Mouse (Mus musculus) right cerebral cortex, postnatal 14 days (tissue): ENCODE data around the gene Dennd1a.

Experiments
- DNase-seq: peaks from one replicate; pipeline ENCODE4 v3.0.0; 2022

Gene Dennd1a

DNA sequence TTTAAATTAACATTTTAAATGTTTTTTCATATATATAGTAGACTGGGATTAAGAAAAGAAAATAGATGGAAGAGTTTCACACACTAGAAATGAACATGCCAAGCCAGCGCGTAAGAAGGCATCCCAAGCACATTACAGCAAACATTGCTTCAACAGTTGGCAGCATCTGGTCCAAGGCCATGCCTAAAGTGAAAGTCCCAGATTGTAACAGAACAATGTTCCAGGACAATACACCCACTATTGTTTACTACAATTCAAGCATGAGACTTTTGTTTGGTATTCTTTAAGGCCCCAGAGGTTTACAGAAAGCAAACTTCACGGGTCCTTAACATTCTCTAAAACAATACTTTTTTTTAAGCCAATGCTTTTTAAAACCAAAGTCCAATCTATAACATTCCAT, 124.7 kb downstream of the Dennd1a start:
- DNase-seq = no peak

DNA sequence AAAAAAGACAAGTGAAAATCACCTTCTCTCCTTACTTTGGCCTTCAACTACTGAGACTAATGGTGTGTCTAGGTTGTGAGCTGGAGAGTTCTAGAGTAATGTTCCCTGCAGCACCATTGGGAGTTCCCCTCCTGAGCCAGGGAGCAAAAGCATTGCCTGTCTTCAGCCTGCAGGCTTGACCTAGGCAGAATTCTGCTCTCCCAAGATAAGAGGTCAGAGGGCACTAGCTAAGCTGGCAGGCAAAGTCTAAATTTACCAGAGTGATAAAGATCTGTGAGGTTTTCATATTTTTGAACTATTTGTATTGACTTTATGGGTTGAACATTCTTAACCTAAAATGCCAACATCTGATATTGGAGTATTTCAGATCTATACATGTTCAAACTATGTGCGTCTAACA, 125.7 kb downstream of the Dennd1a start:
- no peak for DNase-seq

DNA sequence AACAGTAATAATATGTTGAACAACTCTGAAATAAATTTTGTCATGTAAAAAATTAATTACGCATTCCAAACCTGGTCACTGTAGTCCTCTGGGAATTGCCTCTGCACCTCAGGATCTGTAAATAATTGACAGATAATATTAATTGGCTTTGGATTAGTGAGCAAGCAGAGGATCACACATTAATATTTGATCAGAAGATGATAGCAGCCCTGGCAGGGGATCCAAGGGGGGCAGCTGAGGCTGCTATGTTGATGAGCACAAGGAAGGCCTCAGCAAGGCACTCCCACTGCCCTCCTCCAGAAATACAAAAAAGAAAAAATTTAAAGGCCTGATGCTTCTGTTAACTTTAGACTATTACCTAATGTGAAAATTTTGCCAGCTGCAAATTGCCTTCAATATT, 127.5 kb downstream of the Dennd1a start:
- DNase-seq = no peak

DNA sequence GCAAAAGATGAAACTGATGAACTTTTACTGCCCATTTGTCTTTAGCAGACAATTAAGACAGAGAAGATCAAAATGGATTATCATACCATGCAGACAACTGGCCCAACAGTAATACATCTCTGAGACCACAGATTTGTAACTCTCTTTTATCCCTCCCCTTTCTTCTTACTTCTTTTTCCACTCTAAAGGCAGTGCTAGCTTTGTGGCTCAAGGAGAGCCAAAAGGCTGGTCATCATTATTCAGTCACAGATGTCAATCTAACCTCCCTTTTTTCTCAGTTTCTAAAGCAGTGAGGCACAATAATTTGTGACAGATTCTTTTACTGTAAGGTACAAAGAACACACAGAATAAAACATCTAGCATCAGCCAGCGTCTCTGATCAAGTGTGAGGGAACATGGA, 130.2 kb downstream of the Dennd1a start:
- DNase-seq = no peak

DNA sequence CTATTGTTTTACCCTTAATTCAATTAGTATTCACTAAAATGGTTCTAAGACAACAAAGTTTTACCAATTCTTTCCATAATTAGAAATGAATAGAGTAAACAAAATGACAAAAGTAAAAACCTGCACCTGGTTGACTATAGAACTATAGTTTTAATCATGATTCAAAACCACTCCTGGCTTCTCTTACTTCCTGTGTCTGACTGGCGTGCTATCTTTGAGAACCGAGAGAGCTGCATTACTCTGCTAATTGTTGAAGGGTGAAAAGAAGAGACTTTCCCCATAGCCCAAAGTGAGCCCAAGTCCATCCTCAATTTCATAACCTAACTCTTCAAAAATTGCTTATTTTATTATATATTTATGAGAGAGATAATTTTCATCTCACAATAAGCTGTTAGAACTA, 131.2 kb downstream of the Dennd1a start:
- no peak for DNase-seq

DNA sequence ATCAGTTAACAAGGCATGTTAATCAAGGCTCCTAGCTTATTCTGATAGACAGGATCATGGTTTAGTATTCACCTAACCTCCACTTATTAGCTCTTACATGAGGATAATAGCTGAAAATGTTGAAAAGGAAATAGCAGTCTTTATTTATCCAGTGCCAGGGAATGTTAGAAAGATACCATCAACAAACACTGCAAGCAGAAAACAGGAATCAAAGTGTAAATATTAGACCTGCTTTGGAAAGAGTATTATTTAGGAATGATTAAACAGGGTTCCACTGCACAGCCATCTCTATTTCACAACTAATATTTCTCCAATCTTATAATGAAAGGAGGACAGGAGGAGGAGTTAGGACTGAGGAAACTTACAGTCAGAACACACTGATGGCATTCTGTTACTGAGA, 142.4 kb downstream of the Dennd1a start:
- DNase-seq = no peak

DNA sequence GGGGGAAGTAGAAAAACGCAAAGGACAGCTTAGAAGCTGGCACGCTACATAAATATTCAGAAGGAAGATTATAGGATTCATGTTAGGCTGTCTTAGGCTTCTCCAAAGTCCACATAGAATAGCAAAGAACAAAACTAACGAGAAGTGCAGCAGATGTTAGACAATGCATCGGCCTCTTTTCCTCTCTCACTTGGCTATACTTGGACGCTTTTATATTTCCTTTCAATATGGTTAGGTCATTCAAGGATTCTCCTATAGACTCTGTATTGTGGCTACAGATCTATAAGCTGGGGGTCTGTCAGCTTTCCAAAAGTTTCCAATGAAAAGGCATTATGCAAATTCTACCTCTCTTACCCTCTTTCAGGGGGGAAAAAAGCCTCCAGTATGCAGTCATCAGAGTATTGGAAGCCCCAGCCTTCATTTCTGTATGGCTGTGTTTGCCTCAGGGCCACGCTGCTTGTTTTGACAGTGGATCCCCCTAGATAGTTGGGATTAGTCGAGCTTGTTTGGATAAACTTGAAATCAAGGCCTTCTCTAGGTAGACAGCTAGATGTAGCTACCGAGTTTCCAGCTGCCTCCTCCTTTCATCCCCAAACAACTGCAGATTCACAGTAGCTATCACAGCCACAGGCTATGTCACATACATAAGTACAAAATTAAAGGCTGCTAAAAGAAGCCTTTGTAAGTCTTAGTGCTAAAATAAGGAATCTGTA, 143.0 kb downstream of the Dennd1a start:
- DNase-seq = no peak

DNA sequence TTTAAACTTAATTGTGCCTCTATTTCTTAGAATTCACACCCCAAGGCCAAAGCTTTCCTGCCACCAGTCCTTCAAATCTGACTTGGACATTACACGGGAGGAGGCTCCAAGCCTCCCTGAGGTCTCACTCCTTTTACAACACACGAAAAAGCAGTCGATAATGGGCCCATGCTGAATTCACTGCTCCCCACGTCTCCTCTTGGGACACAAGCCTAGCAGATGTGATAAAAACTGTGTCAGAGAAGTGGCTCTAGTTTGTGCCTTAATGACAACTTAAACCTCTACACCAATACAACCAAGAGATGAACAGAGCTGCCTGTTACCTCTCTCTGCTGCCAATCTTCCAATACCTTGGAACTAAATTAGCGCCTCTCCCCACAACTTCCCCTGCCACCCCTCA, 144.3 kb downstream of the Dennd1a start:
- DNase-seq = no peak

DNA sequence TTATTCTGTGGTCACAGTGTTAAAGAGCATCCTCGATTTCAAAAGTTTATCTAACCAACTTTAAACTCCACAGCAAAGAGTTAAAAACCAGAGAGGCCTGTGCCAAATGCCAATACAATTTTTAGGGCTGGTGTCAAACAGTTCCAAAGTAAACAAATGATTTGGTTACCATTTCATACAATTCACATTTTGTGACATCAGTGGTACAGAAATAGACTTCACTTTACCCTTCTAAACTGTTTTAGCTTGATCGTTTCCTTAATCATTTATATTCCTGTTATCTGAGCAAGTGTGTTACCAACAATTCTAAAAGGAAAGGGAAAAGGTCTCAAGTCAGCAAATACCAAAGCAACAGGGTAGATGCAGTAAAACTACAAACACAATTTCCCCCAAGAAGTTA, 145.0 kb downstream of the Dennd1a start:
- no peak for DNase-seq

DNA sequence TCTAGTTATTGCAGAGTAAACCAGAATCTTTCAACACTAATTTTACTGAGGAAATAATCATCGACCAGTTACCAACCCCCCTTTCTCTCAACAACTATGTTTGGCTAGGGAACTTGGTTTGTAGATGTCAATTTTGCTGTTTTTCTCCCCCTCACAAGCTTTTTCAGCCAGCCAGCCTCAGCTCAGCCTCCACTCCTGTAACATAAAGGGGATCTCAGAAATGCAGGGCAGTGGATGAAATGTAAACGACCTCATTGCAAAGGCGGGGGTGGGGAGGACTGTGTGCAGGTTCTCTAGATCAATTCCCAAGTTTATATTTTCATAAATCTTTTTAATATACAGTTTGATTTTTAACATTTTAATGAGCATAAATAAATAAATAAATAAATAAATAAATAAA, 147.7 kb downstream of the Dennd1a start:
- DNase-seq = no peak

DNA sequence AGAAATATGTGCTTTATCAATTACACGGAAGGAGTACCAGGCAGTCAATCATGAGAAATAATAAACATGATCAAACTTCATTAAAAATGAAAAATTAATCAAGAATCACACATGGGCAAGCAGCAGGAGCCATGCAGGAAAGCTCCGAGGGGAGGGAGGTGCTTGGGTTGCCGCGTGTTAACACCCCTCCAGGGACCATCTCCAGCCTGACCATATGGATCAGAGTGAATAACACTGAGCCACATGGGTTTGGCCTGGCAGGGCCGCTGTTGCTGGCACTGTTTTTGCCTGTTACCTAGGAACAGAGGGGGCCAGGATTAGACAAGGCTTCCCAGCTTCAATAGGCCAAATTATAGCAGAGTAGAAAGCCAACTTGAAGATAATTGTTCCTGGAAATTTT, 150.1 kb downstream of the Dennd1a start:
- no peak for DNase-seq

DNA sequence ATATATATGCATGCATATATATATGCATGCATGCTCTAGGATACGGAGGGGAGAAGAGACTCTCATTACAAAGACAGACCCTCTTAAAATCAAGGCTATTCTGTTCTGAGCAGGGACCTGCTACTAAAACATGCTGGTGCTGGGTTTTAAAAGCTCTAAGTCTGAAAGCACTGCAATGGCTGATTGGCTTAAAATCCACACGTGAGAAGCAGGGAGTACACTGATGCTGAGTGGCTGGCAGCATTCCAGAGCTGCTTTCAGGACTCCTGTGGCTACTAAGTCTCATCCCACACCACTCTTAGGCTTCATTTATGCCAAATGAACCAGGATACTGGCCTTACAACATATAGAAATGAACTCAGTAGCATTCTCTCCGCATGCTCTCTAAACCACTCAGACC, 151.8 kb downstream of the Dennd1a start:
- DNase-seq = peak; percentile 13

DNA sequence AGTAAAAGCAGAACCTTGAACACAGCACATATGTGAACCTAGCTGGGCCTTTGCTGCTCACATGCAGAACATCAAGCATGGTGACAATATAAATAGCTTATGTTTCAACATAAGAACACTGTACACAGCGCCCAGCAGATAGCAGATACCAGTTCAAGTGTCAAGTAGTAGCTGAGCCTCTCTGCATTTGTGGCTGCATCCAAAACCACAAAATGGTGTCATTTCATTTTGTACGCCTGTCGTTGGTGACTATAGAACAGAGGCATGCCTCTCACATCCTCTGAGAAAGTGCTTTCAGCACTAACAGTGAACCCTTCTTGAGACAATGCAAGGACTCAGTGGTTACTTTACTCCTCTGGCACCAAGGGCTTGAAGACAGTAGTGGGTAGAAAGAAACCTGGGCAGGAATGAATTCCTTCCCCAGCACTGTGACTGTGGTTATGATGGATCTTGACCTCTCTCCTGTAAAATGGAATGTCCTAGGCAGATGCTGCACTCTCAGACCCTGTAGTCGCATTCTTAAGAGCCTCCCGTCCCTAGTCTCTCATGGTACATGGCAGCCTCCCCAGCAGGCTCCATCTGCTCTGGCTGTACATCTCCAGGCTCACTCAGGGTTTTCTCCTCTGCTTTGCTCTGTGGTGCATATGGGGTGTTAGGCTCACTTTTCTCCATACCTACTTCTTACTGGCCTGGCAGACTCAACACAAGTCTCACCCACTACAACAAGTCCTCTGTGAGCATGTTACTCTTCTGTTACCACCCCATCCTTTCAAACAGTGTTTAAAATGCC, 154.0 kb downstream of the Dennd1a start:
- DNase-seq = peak; percentile 7

DNA sequence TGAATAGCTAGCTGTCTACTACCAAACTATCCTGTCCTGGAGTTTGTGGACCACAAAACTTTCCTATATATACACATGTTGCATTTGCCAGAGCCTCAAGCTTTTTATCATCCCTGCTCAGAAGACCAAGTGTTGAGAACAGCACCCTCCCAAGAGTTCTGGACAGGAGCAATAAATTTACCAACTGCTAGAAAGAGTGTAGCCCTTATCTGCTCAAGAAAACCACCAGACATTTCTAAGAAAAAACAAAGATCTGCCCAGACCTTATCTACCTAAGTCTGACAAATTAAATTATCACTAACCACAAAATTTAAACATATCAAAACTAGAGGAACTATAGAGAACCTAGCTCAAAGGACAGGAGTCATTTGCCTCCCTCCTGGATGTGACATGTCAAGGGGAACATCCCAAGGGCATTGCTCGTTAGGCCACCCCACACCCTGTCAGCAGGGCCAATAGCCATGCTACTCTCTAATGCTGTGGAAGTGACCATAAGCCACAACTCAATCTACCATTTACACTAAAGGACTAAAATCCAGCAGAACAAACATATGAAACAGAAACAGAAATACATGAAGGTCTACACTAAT, 154.9 kb downstream of the Dennd1a start:
- no peak for DNase-seq

DNA sequence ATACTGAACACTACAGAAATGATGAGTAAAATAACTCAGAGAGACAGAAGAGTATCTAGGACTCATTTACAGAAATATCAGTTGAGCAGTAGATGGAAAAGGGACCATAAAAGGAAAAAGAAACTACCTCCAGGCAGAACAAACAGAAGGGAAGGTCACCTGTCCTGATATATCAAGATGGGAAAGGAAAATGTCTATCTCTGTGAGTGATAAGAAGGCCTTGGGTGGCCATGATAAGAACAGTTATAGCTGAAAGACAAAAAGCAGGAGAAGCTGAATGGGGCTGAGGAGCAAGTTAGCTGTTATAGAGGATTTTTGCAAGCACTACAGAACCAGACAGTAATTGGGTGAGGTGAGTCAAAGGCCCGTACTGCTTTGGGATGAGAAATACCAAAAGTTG, 155.7 kb downstream of the Dennd1a start:
- no peak for DNase-seq

DNA sequence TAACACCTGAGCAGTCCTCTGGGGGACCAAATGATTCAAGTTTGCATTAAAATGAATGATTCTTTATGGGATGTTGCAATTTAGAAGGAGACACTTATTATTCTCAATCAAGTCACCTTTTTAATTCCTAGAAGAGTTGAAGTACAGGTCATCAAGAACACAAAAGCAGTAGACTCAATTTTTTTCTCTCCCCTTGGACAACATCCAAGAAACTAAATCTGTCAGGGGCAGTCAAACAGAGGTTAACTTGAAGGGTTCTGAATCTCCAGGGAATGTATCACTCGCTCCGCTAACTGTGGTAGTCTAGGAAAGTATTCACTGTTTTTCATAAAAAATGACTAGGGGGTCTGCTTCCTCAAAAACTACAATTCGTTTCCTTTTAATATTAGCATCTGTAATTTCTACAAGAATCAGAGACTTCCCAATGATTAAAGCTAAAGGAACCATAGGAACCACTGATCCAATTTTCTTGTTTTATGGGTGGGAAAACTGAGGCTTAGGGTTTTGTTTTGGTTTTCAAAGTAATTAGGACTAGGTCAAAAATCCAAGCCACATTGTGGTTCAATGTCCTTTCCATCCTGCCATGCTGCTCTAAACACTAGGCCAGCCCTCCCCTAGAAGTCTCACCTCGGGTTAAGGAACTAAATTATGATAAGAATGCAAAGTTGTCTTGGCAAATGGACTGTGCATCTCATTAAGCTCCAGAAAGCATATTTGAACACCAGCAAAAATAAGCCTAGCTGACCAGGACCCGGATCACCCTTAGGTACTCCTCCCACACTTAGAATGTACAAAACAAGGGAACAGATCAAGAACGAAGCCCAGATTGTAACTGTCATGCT, 157.0 kb downstream of the Dennd1a start:
- no peak for DNase-seq

DNA sequence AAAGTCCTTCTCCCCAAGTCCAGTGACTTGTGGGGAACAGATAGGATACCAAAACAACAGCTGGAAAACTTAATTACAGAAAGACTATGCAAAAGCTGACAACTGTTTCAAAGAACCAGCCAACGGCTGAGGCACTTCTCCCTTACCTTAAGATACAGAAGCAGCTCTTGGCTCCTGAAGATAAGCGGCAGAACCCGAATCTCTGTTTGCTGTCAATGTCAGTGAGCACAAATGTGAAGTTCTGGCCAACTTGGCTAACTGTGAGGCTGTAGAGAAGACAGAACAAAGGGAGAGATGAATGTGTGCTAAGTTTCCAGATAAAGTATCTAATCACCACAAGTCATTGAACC, 160.8 kb downstream of the Dennd1a start:
- no peak for DNase-seq

DNA sequence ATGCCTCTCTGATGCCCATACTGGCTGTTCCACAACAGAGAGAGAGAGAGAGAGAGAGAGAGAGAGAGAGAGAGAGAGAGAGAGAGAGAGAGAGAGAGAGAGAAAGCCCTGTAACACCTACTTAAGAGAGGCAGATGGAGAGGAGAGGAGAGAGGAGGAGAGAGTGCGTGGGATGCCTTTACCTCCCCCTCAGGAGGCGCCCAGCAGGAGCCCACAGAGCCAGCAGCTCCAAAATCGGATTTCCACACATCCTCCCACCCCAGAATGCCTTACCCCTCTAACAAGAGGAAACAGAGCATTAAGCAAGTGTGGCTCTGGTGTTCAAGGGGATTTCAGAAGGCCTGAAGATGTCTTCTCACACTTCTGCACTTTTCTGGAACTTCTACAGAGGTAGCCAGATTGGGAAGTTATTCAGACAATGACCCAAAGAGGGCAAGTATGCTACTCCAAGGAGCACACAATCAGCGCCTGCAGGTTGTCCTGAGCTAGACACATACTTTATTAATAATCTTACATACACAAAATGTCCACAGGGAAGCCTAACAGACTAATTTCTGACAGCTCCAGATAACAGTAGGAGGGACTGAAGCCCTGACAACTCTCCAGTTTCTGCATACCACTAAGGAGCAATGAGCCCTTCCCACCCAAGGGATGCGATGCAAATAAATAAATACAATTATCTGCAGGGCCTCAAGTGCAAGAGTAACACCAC, 161.4 kb downstream of the Dennd1a start:
- no peak for DNase-seq

DNA sequence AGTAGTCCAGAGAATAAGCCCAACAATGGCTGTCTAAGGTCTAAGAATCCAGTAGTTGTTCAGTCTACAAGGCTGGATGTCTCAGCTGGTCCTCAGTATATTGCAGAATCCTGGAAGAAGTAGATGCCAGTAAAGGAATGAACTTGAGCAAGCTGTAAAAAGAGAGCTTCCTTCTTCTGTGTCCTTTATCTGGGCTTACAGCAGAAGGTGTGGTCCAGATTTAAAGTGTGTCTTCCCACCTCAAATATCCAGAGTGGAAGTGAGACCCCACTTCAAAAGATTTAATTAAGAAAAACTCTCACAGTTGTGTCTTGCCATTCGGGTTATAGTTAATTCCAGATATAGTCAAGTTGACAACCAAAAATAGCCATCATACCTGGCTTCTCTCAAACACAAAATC, 162.5 kb downstream of the Dennd1a start:
- no peak for DNase-seq

DNA sequence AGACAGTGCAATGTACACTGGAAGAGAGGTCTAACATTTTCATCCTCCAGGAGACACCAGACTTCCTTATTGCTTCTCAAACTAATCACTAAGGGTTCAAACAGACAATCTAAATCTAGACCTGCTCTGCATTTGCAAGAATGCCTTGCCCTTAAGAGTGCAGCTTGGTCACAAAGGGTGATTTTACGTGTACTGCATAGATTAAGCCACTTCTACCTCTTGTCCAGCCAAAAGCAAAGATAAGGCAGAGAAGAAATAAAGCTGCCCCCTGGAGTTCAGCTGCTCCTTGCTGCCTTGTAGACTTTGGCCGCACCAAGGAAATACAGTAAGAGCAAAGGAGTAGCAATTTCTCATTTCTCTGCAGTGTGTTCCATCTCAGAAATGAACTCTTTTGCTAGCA, 172.2 kb downstream of the Dennd1a start:
- no peak for DNase-seq

DNA sequence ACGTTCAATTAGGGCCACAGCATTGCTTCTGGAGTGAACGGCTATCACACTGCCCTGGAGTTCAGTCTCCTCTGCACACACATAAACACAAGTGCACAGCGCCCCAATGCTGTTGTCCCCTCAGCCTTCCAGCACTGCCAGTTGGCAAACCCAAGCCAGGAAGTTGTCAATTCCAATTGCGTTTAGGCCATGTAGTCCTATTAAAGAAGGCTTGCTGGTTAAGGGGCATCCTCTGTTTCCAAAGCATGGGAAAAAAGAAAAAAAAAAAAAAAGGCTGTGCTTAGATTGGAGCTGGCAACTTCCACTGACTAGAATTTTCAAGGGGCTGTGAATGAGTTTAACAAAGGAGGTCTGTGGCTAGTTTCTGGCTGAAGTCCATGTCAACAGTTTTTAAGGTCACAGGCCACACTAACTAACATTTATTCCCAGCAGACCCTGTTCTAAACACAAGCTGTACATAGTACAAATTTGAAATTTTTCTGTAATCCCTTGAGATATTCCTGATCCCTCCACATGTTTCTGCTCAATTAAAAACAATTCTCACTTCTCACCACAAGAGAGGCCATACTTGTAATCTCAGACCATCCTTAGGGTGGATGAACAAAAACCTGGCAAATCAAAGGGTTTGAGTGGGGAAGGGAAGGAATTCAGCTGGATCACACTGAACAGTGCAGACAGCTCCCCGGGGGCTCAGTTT, 175.4 kb downstream of the Dennd1a start:
- DNase-seq = peak; percentile 14

DNA sequence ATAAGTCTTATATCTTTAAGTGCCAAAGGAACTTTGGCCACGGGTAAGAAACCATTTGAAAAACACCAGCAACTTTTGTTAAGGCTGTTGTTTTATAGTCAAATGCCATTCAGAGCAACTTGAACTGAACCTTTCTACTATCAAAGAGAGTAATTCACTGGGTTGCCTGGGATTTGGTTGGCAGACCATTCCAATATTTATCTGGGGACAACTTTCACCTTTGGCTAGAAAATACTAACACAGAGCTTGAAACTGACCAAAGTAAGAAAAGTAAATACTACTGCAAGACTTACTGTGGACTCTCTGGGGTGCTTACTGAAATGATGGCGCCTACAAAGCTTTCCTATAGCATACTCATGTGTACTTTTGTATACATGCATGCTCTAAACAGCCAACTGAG, 178.6 kb downstream of the Dennd1a start:
- DNase-seq = no peak
